Mouse (Mus musculus): Measurements from ENCODE around the gene Efnb2. TPM values are rescaled to one million over a fixed set of nuclear protein-coding genes. Genes with fewer than 3 reads are reported as not detected.

Efnb2 gene
- 18.5 and 19.1 TPM in 2 replicates for polyA plus RNA-seq (2014; fragmentation: Nextera tagmentation; extraction: Ambion mirVana)

- under 1% methylated on average over 70 of the region's 70 CpGs for WGBS (ENCODE audit: insufficient replicate concordance)
- Histone ChIP-seq H3K27ac (ENCODE audit: low read depth, low read length) (peak within 1 kb of the TSS; percentile 68), H3K4me1 (ENCODE audit: control insufficient read depth, insufficient read depth, low read length) (peaks cover 16% of the 10 kb centered on the region), H3K9ac (ENCODE audit: low read depth, low read length) (peak within 1 kb of the TSS; percentile 94), H3K4me2 (peak within 1 kb of the TSS; percentile 91), H3K36me3 (ENCODE audit: control insufficient read depth, insufficient read depth, low read length) (no peaks in the 10 kb centered on the region), H3K4me3 (ENCODE audit: low read depth, low read length) (peak within 1 kb of the TSS; percentile 81), H3K9me3 (replicated peaks; ENCODE audit: control insufficient read depth, low read length) (no peaks in the 10 kb centered on the region), H3K27me3 (ENCODE audit: control insufficient read depth, insufficient read depth, low read length) (no peaks in the 10 kb centered on the region)
- peak; percentile 91 for ATAC-seq (replicated peaks; ENCODE audit: insufficient number of reproducible peaks, low FRiP score, low TSS enrichment)
Observed at GRCm38 (mm10) chr8:8661103-8661758, at the start of gene Efnb2. TSS of gene Efnb2 (minus strand) at chr8:8661242.

GRCm38 (mm10) chr8:8704813-8705212 is 43.8 kb upstream of the Efnb2 start:
- ATAC-seq (replicated peaks; ENCODE audit: insufficient number of reproducible peaks, low FRiP score, low TSS enrichment): no peak
- no peak overlapping the region for H3K27ac ChIP-seq (ENCODE audit: low read depth, low read length)
- H3K4me3 ChIP-seq (ENCODE audit: low read depth, low read length): no peak overlapping the region
- no peaks in the 10 kb centered on the region for H3K27me3 ChIP-seq (ENCODE audit: control insufficient read depth, insufficient read depth, low read length)
- no peaks in the 10 kb centered on the region for H3K4me1 ChIP-seq (ENCODE audit: control insufficient read depth, insufficient read depth, low read length)
- no peak overlapping the region for H3K4me2 ChIP-seq
- no peaks in the 10 kb centered on the region for H3K36me3 ChIP-seq (ENCODE audit: control insufficient read depth, insufficient read depth, low read length)
- WGBS (ENCODE audit: insufficient replicate concordance): 58% methylated on average over 9 of the region's 9 CpGs
- H3K9ac ChIP-seq (ENCODE audit: low read depth, low read length): no peak overlapping the region
- H3K9me3 ChIP-seq (replicated peaks; ENCODE audit: control insufficient read depth, low read length): no peaks in the 10 kb centered on the region

GRCm38 (mm10) chr8:8703668-8704067 is 42.6 kb upstream of the Efnb2 start:
- Histone ChIP-seq H3K9ac (ENCODE audit: low read depth, low read length) (no peak overlapping the region), H3K9me3 (replicated peaks; ENCODE audit: control insufficient read depth, low read length) (no peaks in the 10 kb centered on the region), H3K36me3 (ENCODE audit: control insufficient read depth, insufficient read depth, low read length) (no peaks in the 10 kb centered on the region), H3K27ac (ENCODE audit: low read depth, low read length) (no peak overlapping the region), H3K4me2 (no peak overlapping the region), H3K4me1 (ENCODE audit: control insufficient read depth, insufficient read depth, low read length) (no peaks in the 10 kb centered on the region), H3K4me3 (ENCODE audit: low read depth, low read length) (no peak overlapping the region), H3K27me3 (ENCODE audit: control insufficient read depth, insufficient read depth, low read length) (no peaks in the 10 kb centered on the region)
- no peak for ATAC-seq (replicated peaks; ENCODE audit: insufficient number of reproducible peaks, low FRiP score, low TSS enrichment)
- 70% methylated on average over 2 of the region's 2 CpGs for WGBS (ENCODE audit: insufficient replicate concordance)

- no peak overlapping the region for H3K9ac ChIP-seq (ENCODE audit: low read depth, low read length)
- H3K4me3 ChIP-seq (ENCODE audit: low read depth, low read length): no peak overlapping the region
- no peak overlapping the region for H3K27ac ChIP-seq (ENCODE audit: low read depth, low read length)
- no peak for ATAC-seq (replicated peaks; ENCODE audit: insufficient number of reproducible peaks, low FRiP score, low TSS enrichment)
- H3K27me3 ChIP-seq (ENCODE audit: control insufficient read depth, insufficient read depth, low read length): no peaks in the 10 kb centered on the region
- no peaks in the 10 kb centered on the region for H3K9me3 ChIP-seq (replicated peaks; ENCODE audit: control insufficient read depth, low read length)
- no peaks in the 10 kb centered on the region for H3K4me1 ChIP-seq (ENCODE audit: control insufficient read depth, insufficient read depth, low read length)
- 85% methylated on average over 10 of the region's 10 CpGs for WGBS (ENCODE audit: insufficient replicate concordance)
- H3K36me3 ChIP-seq (ENCODE audit: control insufficient read depth, insufficient read depth, low read length): no peaks in the 10 kb centered on the region
- no peak overlapping the region for H3K4me2 ChIP-seq
Observed at GRCm38 (mm10) chr8:8700821-8701220, 39.8 kb upstream of the Efnb2 start.

- Histone ChIP-seq H3K9ac (ENCODE audit: low read depth, low read length) (no peak overlapping the region), H3K4me1 (ENCODE audit: control insufficient read depth, insufficient read depth, low read length) (no peaks in the 10 kb centered on the region), H3K9me3 (replicated peaks; ENCODE audit: control insufficient read depth, low read length) (no peaks in the 10 kb centered on the region), H3K4me2 (no peak overlapping the region), H3K27ac (ENCODE audit: low read depth, low read length) (no peak overlapping the region), H3K27me3 (ENCODE audit: control insufficient read depth, insufficient read depth, low read length) (no peaks in the 10 kb centered on the region), H3K4me3 (ENCODE audit: low read depth, low read length) (no peak overlapping the region), H3K36me3 (ENCODE audit: control insufficient read depth, insufficient read depth, low read length) (no peaks in the 10 kb centered on the region)
- no peak for ATAC-seq (replicated peaks; ENCODE audit: insufficient number of reproducible peaks, low FRiP score, low TSS enrichment)
- WGBS (ENCODE audit: insufficient replicate concordance): 65% methylated on average over 4 of the region's 4 CpGs
Observed at GRCm38 (mm10) chr8:8700229-8700628, 39.2 kb upstream of the Efnb2 start.

- under 1% methylated on average over 42 of the region's 81 CpGs for WGBS (ENCODE audit: insufficient replicate concordance)
- H3K4me3 ChIP-seq (ENCODE audit: low read depth, low read length): peak within 1 kb of the TSS; percentile 68
- no peaks in the 10 kb centered on the region for H3K9me3 ChIP-seq (replicated peaks; ENCODE audit: control insufficient read depth, low read length)
- no peaks in the 10 kb centered on the region for H3K36me3 ChIP-seq (ENCODE audit: control insufficient read depth, insufficient read depth, low read length)
- peak within 1 kb of the TSS; percentile 90 for H3K4me2 ChIP-seq
- H3K27me3 ChIP-seq (ENCODE audit: control insufficient read depth, insufficient read depth, low read length): no peaks in the 10 kb centered on the region
- H3K9ac ChIP-seq (ENCODE audit: low read depth, low read length): peak within 1 kb of the TSS; percentile 99
- peaks cover 25% of the 10 kb centered on the region for H3K4me1 ChIP-seq (ENCODE audit: control insufficient read depth, insufficient read depth, low read length)
- H3K27ac ChIP-seq (ENCODE audit: low read depth, low read length): peak within 1 kb of the TSS; percentile 95
- ATAC-seq (replicated peaks; ENCODE audit: insufficient number of reproducible peaks, low FRiP score, low TSS enrichment): peak; percentile 93
Observed at GRCm38 (mm10) chr8:8690146-8691092, 29.4 kb upstream of the Efnb2 start, which contains the start of gene Arglu1. TSS of gene Arglu1 (minus strand) at chr8:8690521.

- no peaks in the 10 kb centered on the region for H3K27me3 ChIP-seq (ENCODE audit: control insufficient read depth, insufficient read depth, low read length)
- H3K36me3 ChIP-seq (ENCODE audit: control insufficient read depth, insufficient read depth, low read length): no peaks in the 10 kb centered on the region
- H3K4me1 ChIP-seq (ENCODE audit: control insufficient read depth, insufficient read depth, low read length): peaks cover 27% of the 10 kb centered on the region
- H3K9me3 ChIP-seq (replicated peaks; ENCODE audit: control insufficient read depth, low read length): no peaks in the 10 kb centered on the region
- peak overlapping the region; percentile 99 for H3K9ac ChIP-seq (ENCODE audit: low read depth, low read length)
- ATAC-seq (replicated peaks; ENCODE audit: insufficient number of reproducible peaks, low FRiP score, low TSS enrichment): peak; percentile 70
- H3K27ac ChIP-seq (ENCODE audit: low read depth, low read length): peak overlapping the region; percentile 95
- under 1% methylated on average over 64 of the region's 68 CpGs for WGBS (ENCODE audit: insufficient replicate concordance)
- H3K4me2 ChIP-seq: peak overlapping the region; percentile 90
- peak overlapping the region; percentile 68 for H3K4me3 ChIP-seq (ENCODE audit: low read depth, low read length)
Observed at GRCm38 (mm10) chr8:8689454-8690145, 28.6 kb upstream of the Efnb2 start.

GRCm38 (mm10) chr8:8688823-8689453 is 27.9 kb upstream of the Efnb2 start:
- Histone ChIP-seq H3K9me3 (replicated peaks; ENCODE audit: control insufficient read depth, low read length) (no peaks in the 10 kb centered on the region), H3K4me1 (ENCODE audit: control insufficient read depth, insufficient read depth, low read length) (peaks cover 30% of the 10 kb centered on the region), H3K4me3 (ENCODE audit: low read depth, low read length) (peak overlapping the region; percentile 68), H3K27ac (ENCODE audit: low read depth, low read length) (no peak overlapping the region), H3K4me2 (peak overlapping the region; percentile 90), H3K27me3 (ENCODE audit: control insufficient read depth, insufficient read depth, low read length) (no peaks in the 10 kb centered on the region), H3K9ac (ENCODE audit: low read depth, low read length) (peak overlapping the region; percentile 99), H3K36me3 (ENCODE audit: control insufficient read depth, insufficient read depth, low read length) (no peaks in the 10 kb centered on the region)
- WGBS (ENCODE audit: insufficient replicate concordance): 15% methylated on average over 9 of the region's 9 CpGs
- ATAC-seq (replicated peaks; ENCODE audit: insufficient number of reproducible peaks, low FRiP score, low TSS enrichment): no peak

Measured in heart, embryonic 11.5 days (tissue).